Mouse (Mus musculus): ENCODE data around the gene AC131692.1. TPM values are rescaled to one million over a fixed set of nuclear protein-coding genes. Genes with fewer than 3 reads are reported as not detected.

Gene AC131692.1
- polyA plus RNA-seq, 1 experiment from 2014 or later = not detected

Small RNA genes within 50 kb of the gene (microRNA-seq; reads per million reads assigned to microRNA genes)
- gene Mir6988 = 0.92 reads per million

Other genes starting within 250 kb of the AC131692.1 start
- 21.2 and 24.4 TPM in 2 replicates for gene Frmd8, start 219.1 kb upstream of the AC131692.1 start, polyA plus RNA-seq (2014; fragmentation: Nextera tagmentation; extraction: Ambion mirVana)
- gene Slc25a45, start 216.6 kb upstream of the AC131692.1 start, polyA plus RNA-seq (2014; fragmentation: Nextera tagmentation; extraction: Ambion mirVana) = 1.5 TPM in 2 replicates
- 4.7 and 5.1 TPM in 2 replicates for gene Tigd3, start 200.3 kb upstream of the AC131692.1 start, polyA plus RNA-seq (2014; fragmentation: Nextera tagmentation; extraction: Ambion mirVana)
- gene Dpf2, start 181.4 kb upstream of the AC131692.1 start, polyA plus RNA-seq (2014; fragmentation: Nextera tagmentation; extraction: Ambion mirVana) = 209 and 218 TPM in 2 replicates
- 1.5 and 2.2 TPM in 2 replicates for gene Cdc42ep2, start 169.6 kb upstream of the AC131692.1 start, polyA plus RNA-seq (2014; fragmentation: Nextera tagmentation; extraction: Ambion mirVana)
- gene Pola2, start 130.2 kb upstream of the AC131692.1 start, polyA plus RNA-seq (2014; fragmentation: Nextera tagmentation; extraction: Ambion mirVana) = 109 and 111 TPM in 2 replicates
- gene Slc22a20, start 108.3 kb upstream of the AC131692.1 start, polyA plus RNA-seq (2014; fragmentation: Nextera tagmentation; extraction: Ambion mirVana) = not detected in 2 replicates
- gene Capn1, start 78.5 kb upstream of the AC131692.1 start, polyA plus RNA-seq (2014; fragmentation: Nextera tagmentation; extraction: Ambion mirVana) = 3.6 and 4.5 TPM in 2 replicates
- gene Syvn1, start 47.8 kb upstream of the AC131692.1 start, polyA plus RNA-seq (2014; fragmentation: Nextera tagmentation; extraction: Ambion mirVana) = 30.3 and 32.2 TPM in 2 replicates
- 95.3 and 98.6 TPM in 2 replicates for gene Mrpl49, start 36.6 kb upstream of the AC131692.1 start, polyA plus RNA-seq (2014; fragmentation: Nextera tagmentation; extraction: Ambion mirVana)
- 894 and 914 TPM in 2 replicates for gene Fau, start 36.6 kb upstream of the AC131692.1 start, polyA plus RNA-seq (2014; fragmentation: Nextera tagmentation; extraction: Ambion mirVana)
- 37.8 and 40.3 TPM in 2 replicates for gene Znhit2, start 33.2 kb upstream of the AC131692.1 start, polyA plus RNA-seq (2014; fragmentation: Nextera tagmentation; extraction: Ambion mirVana)
- 21.6 and 25.2 TPM in 2 replicates for gene Tm7sf2, start 26.0 kb upstream of the AC131692.1 start, polyA plus RNA-seq (2014; fragmentation: Nextera tagmentation; extraction: Ambion mirVana)
- 50.7 and 52.1 TPM in 2 replicates for gene Vps51, start 17.2 kb upstream of the AC131692.1 start, polyA plus RNA-seq (2014; fragmentation: Nextera tagmentation; extraction: Ambion mirVana)
- gene Tmem262, start 14.4 kb upstream of the AC131692.1 start, polyA plus RNA-seq (2014; fragmentation: Nextera tagmentation; extraction: Ambion mirVana) = not detected in 2 replicates
- gene Gm28374, start 12.2 kb upstream of the AC131692.1 start, polyA plus RNA-seq (2014; fragmentation: Nextera tagmentation; extraction: Ambion mirVana) = 2.1 and 2.9 TPM in 2 replicates
- gene Zfpl1, start 9.5 kb upstream of the AC131692.1 start, polyA plus RNA-seq (2014; fragmentation: Nextera tagmentation; extraction: Ambion mirVana) = 73.5 and 82.1 TPM in 2 replicates
- 60.5 and 63.8 TPM in 2 replicates for gene Cdca5, start 9.4 kb upstream of the AC131692.1 start, polyA plus RNA-seq (2014; fragmentation: Nextera tagmentation; extraction: Ambion mirVana)
- gene Naaladl1, start 11.4 kb downstream of the AC131692.1 start, polyA plus RNA-seq (2014; fragmentation: Nextera tagmentation; extraction: Ambion mirVana) = 0.47 and 0.87 TPM in 2 replicates
- 65.4 and 65.8 TPM in 2 replicates for gene Sac3d1, start 24.2 kb downstream of the AC131692.1 start, polyA plus RNA-seq (2014; fragmentation: Nextera tagmentation; extraction: Ambion mirVana)
- gene Snx15, start 33.9 kb downstream of the AC131692.1 start, polyA plus RNA-seq (2014; fragmentation: Nextera tagmentation; extraction: Ambion mirVana) = 27.1 and 27.7 TPM in 2 replicates
- gene Batf2, start 46.6 kb downstream of the AC131692.1 start, polyA plus RNA-seq (2014; fragmentation: Nextera tagmentation; extraction: Ambion mirVana) = not detected in 2 replicates
- 66.8 and 68.0 TPM in 2 replicates for gene Arl2, start 47.1 kb downstream of the AC131692.1 start, polyA plus RNA-seq (2014; fragmentation: Nextera tagmentation; extraction: Ambion mirVana)
- gene Majin, start 90.0 kb downstream of the AC131692.1 start, polyA plus RNA-seq (2014; fragmentation: Nextera tagmentation; extraction: Ambion mirVana) = not detected in 2 replicates
- gene Gpha2, start 132.0 kb downstream of the AC131692.1 start, polyA plus RNA-seq (2014; fragmentation: Nextera tagmentation; extraction: Ambion mirVana) = 2.0 and 2.4 TPM in 2 replicates
- 18.6 and 19.2 TPM in 2 replicates for gene Ppp2r5b, start 141.5 kb downstream of the AC131692.1 start, polyA plus RNA-seq (2014; fragmentation: Nextera tagmentation; extraction: Ambion mirVana)
- gene Atg2a, start 147.2 kb downstream of the AC131692.1 start, polyA plus RNA-seq (2014; fragmentation: Nextera tagmentation; extraction: Ambion mirVana) = 8.9 and 10.5 TPM in 2 replicates
- 56.1 and 59.3 TPM in 2 replicates for gene Ehd1, start 182.3 kb downstream of the AC131692.1 start, polyA plus RNA-seq (2014; fragmentation: Nextera tagmentation; extraction: Ambion mirVana)
- 0.54 and 0.69 TPM in 2 replicates for gene Cdc42bpg, start 212.0 kb downstream of the AC131692.1 start, polyA plus RNA-seq (2014; fragmentation: Nextera tagmentation; extraction: Ambion mirVana)
- gene Men1, start 240.6 kb downstream of the AC131692.1 start, polyA plus RNA-seq (2014; fragmentation: Nextera tagmentation; extraction: Ambion mirVana) = 65.3 and 66.7 TPM in 2 replicates
- 6.8 and 7.3 TPM in 2 replicates for gene Map4k2, start 246.7 kb downstream of the AC131692.1 start, polyA plus RNA-seq (2014; fragmentation: Nextera tagmentation; extraction: Ambion mirVana)